Comparison of ENCODE assay signal across 18 mouse cellular contexts in the genomic region with DNA sequence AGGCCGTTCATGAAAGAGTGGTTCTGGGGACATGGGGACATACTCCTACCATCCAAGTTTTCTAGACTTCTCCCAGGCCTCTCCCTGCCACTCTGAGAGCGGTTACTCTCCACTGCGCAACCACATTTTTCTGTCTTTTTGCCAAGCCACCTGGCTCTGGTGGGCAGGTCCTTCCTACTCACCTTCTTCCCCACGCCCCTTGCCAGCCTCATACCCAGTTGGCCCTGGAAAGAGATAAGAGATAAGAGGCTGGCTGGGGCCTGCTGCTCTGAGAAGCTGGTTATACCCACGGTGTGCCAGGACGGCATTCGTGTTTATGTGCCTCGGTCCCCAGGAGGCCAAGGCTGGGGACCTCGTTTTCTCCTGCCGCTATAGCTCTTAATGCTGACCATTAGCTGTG.
A peak's percentile ranks its signal among the peaks of the same experiment; 100 is the strongest.
DNase-seq lines count a peak whose midpoint lies in the region; ATAC-seq and TF ChIP-seq lines count a peak whose summit lies in the region.
"Had no signal": no experiment of that assay in that cellular context is flagged by ENCODE, and none has a peak within 500 bp of the region (broad histone marks: within the 10 kb centered on the region; RNA-seq: fewer than 3 reads in every experiment).

No protein-coding gene starts in this region.

- peak overlapping the region; percentile 54 for H3K9ac ChIP-seq in heart, embryonic 13.5 days
- no peak overlapping the region for H3K9ac ChIP-seq in lung, postnatal 0 days (replicated peaks; ENCODE audit: low read depth)
- H3K9ac ChIP-seq in stomach, postnatal 0 days (ENCODE audit: low read length), result no peak overlapping the region
- H3K9ac ChIP-seq in liver, embryonic 11.5 days (ENCODE audit: low read depth, low read length), result no peak overlapping the region
- H3K9ac ChIP-seq: liver, embryonic 12.5 days had no signal

- no peak for ATAC-seq in heart, embryonic 13.5 days (ENCODE audit: extremely low read depth, insufficient number of reproducible peaks, low FRiP score, low TSS enrichment)
- peak; percentile 10; the same call in 1 of the 2 replicates for ATAC-seq in lung, postnatal 0 days
- no peak for ATAC-seq in stomach, postnatal 0 days (ENCODE audit: low FRiP score, low TSS enrichment)
- no peak for ATAC-seq in liver, embryonic 11.5 days (replicated peaks; ENCODE audit: low FRiP score)
- ATAC-seq: forebrain, embryonic 14.5 days; liver, embryonic 12.5 days had no signal

- 0 out of 2 replicates have a peak, but pooled peaks cover 12% of the 10 kb centered on the region for H3K36me3 ChIP-seq in heart, embryonic 13.5 days
- no peaks in the 10 kb centered on the region for H3K36me3 ChIP-seq in lung, postnatal 0 days (ENCODE audit: insufficient read depth, low read length)
- no peaks in the 10 kb centered on the region for H3K36me3 ChIP-seq in limb, embryonic 10.5 days
- no peaks in the 10 kb centered on the region for H3K36me3 ChIP-seq in stomach, postnatal 0 days (ENCODE audit: control insufficient read depth, insufficient read depth, low read length)
- no peaks in the 10 kb centered on the region for H3K36me3 ChIP-seq in liver, embryonic 11.5 days (ENCODE audit: control insufficient read depth, insufficient read depth, low read length)
- H3K36me3 ChIP-seq: liver, embryonic 12.5 days; midbrain, embryonic 10.5 days had no signal

- H3K27ac ChIP-seq in heart, embryonic 13.5 days (replicated peaks), result peak overlapping the region; percentile 91; the same call in 1 of the 2 replicates
- no peak overlapping the region for H3K27ac ChIP-seq in lung, postnatal 0 days (ENCODE audit: low read length)
- H3K27ac ChIP-seq in limb, embryonic 10.5 days, result peak overlapping the region; percentile 82
- peak overlapping the region; percentile 65 for H3K27ac ChIP-seq in stomach, postnatal 0 days (replicated peaks)
- H3K27ac ChIP-seq in liver, embryonic 11.5 days (ENCODE audit: low read depth, low read length), result no peak overlapping the region
- H3K27ac ChIP-seq: liver, embryonic 12.5 days; midbrain, embryonic 10.5 days had no signal

- no peak for TF ChIP-seq CTCF in lung, postnatal 0 days (IDR thresholded peaks at IDR 0.05)
- TF ChIP-seq CTCF in stomach, postnatal 0 days (IDR thresholded peaks at IDR 0.05; ENCODE audit: low read depth), result no peak

- TF ChIP-seq EP300 in lung, postnatal 0 days (IDR thresholded peaks at IDR 0.05), result no peak
- no peak for TF ChIP-seq EP300 in stomach, postnatal 0 days (optimal IDR thresholded peaks at IDR 0.05)

- peaks cover 18% of the 10 kb centered on the region for H3K27me3 ChIP-seq in heart, embryonic 13.5 days (replicated peaks)
- no peaks in the 10 kb centered on the region for H3K27me3 ChIP-seq in lung, postnatal 0 days (replicated peaks; ENCODE audit: insufficient read depth, low read length)
- H3K27me3 ChIP-seq in limb, embryonic 10.5 days (ENCODE audit: low read depth, poor library complexity, severe bottlenecking), result peaks cover 61% of the 10 kb centered on the region
- H3K27me3 ChIP-seq in stomach, postnatal 0 days (ENCODE audit: control insufficient read depth, insufficient read depth, low read length), result no peaks in the 10 kb centered on the region
- peaks cover 29% of the 10 kb centered on the region for H3K27me3 ChIP-seq in liver, embryonic 11.5 days (replicated peaks; ENCODE audit: control insufficient read depth, insufficient read depth, low read length)

- no peaks in the 10 kb centered on the region for H3K9me3 ChIP-seq in heart, embryonic 13.5 days
- no peaks in the 10 kb centered on the region for H3K9me3 ChIP-seq in lung, postnatal 0 days (ENCODE audit: low read length)
- no peaks in the 10 kb centered on the region for H3K9me3 ChIP-seq in limb, embryonic 10.5 days (replicated peaks)
- H3K9me3 ChIP-seq in stomach, postnatal 0 days (ENCODE audit: control insufficient read depth, low read length), result no peaks in the 10 kb centered on the region
- H3K9me3 ChIP-seq in liver, embryonic 11.5 days (ENCODE audit: control insufficient read depth, low read length), result no peaks in the 10 kb centered on the region
- H3K9me3 ChIP-seq: hindbrain, embryonic 10.5 days; liver, embryonic 12.5 days; midbrain, embryonic 10.5 days had no signal

- DNase-seq in heart, adult 9 months (ENCODE audit: low spot score in 2 of 2), result no peak
- peak; percentile 42 for DNase-seq in lung, postnatal 0 days (ENCODE audit: low spot score)
- DNase-seq in lung, postnatal 14 days, result no peak
- DNase-seq in limb, embryonic 10.5 days (ENCODE audit: low spot score), result no peak
- DNase-seq in stomach, postnatal 0 days (ENCODE audit: low spot score), result peak; percentile 59
- no peak for DNase-seq in liver, embryonic 11.5 days (ENCODE audit: low spot score)
- DNase-seq in embryo, embryonic 9.5 days (ENCODE audit: extremely low spot score), result no peak
- DNase-seq: adrenal gland, adult 2 months; cerebellum, adult 11 months; cerebellum, postnatal 25 days; left cerebral cortex, postnatal 4 days; thymus, postnatal 4 days had no signal

- peaks cover 99% of the 10 kb centered on the region for H3K4me1 ChIP-seq in heart, embryonic 13.5 days
- peaks cover 32% of the 10 kb centered on the region; the same call in 1 of the 2 replicates for H3K4me1 ChIP-seq in lung, postnatal 0 days (ENCODE audit: insufficient read depth, low read depth, low read length)
- peaks cover 94% of the 10 kb centered on the region for H3K4me1 ChIP-seq in limb, embryonic 10.5 days
- H3K4me1 ChIP-seq in stomach, postnatal 0 days (replicated peaks; ENCODE audit: control insufficient read depth, insufficient read depth), result peaks cover 11% of the 10 kb centered on the region
- no peaks in the 10 kb centered on the region for H3K4me1 ChIP-seq in liver, embryonic 11.5 days (replicated peaks; ENCODE audit: control insufficient read depth, insufficient read depth, low read length)

- H3K4me2 ChIP-seq in heart, embryonic 13.5 days, result no peak overlapping the region
- H3K4me2 ChIP-seq in lung, postnatal 0 days (replicated peaks; ENCODE audit: low read depth, low read length), result no peak overlapping the region
- H3K4me2 ChIP-seq in stomach, postnatal 0 days (replicated peaks; ENCODE audit: low read depth), result no peak overlapping the region
- no peak overlapping the region for H3K4me2 ChIP-seq in liver, embryonic 11.5 days
- H3K4me2 ChIP-seq: liver, embryonic 12.5 days had no signal

- no peak overlapping the region for H3K4me3 ChIP-seq in heart, embryonic 13.5 days
- no peak overlapping the region for H3K4me3 ChIP-seq in lung, postnatal 0 days (ENCODE audit: low read depth, low read length)
- no peak overlapping the region for H3K4me3 ChIP-seq in limb, embryonic 10.5 days
- H3K4me3 ChIP-seq in stomach, postnatal 0 days (ENCODE audit: low read depth, low read length), result no peak overlapping the region
- H3K4me3 ChIP-seq in liver, embryonic 11.5 days (ENCODE audit: low read depth, low read length), result no peak overlapping the region
- H3K4me3 ChIP-seq: erythroblast, embryonic 14.5 days; hindbrain, embryonic 10.5 days; liver, embryonic 12.5 days; midbrain, embryonic 10.5 days had no signal

- WGBS in heart, embryonic 13.5 days, result 69% methylated on average over 10 of the region's 10 CpGs
- whole genome bisulfite sequencing in lung, postnatal 0 days, result 57% methylated on average over 10 of the region's 10 CpGs
- WGBS in limb, embryonic 10.5 days, result 83% methylated on average over 10 of the region's 10 CpGs
- 86% methylated on average over 10 of the region's 10 CpGs for WGBS in stomach, postnatal 0 days
- WGBS in liver, embryonic 11.5 days, result 85% methylated on average over 10 of the region's 10 CpGs

Comparison
In these comparisons a context has a peak if more than half of its experiments do, and no peak if none do; other contexts are left out.
1. DNase-seq: peak in lung, postnatal 0 days (single experiment) and stomach, postnatal 0 days (single experiment); none in heart, adult 9 months (0 of 2), lung, postnatal 14 days (single experiment), limb, embryonic 10.5 days (single experiment), liver, embryonic 11.5 days (single experiment) and embryo, embryonic 9.5 days (single experiment).
2. H3K27ac ChIP-seq: peak in heart, embryonic 13.5 days (single experiment), limb, embryonic 10.5 days (single experiment) and stomach, postnatal 0 days (single experiment); none in lung, postnatal 0 days (single experiment) and liver, embryonic 11.5 days (single experiment).